ENCODE assay signal across 22 mouse cellular contexts in genomic region chr16:22396420-22396819, GRCm38 (mm10). TPM values are rescaled to one million over a fixed set of nuclear protein-coding genes. Genes with fewer than 3 reads are reported as not detected.
DNase-seq lines count a peak whose midpoint lies in the region; ATAC-seq and TF ChIP-seq lines count a peak whose summit lies in the region.
"Had no signal": no experiment of that assay in that cellular context is flagged by ENCODE, and none has a peak within 500 bp of the region (broad histone marks: within the 10 kb centered on the region; RNA-seq: fewer than 3 reads in every experiment).

No protein-coding gene starts in this region.

- H3K9me3 ChIP-seq in embryonic facial prominence, embryonic 14.5 days (ENCODE audit: control insufficient read depth, low read length): no peaks in the 10 kb centered on the region
- no peaks in the 10 kb centered on the region for H3K9me3 ChIP-seq in embryonic facial prominence, embryonic 10.5 days
- no peaks in the 10 kb centered on the region for H3K9me3 ChIP-seq in lung, embryonic 15.5 days
- H3K9me3 ChIP-seq: forebrain, embryonic 15.5 days; heart, embryonic 13.5 days; hindbrain, embryonic 15.5 days had no signal

- intact Hi-C loops in left cerebral cortex, postnatal 14 days (cut with DNase I): no loop called here

- no peak overlapping the region for H3K9ac ChIP-seq in embryonic facial prominence, embryonic 14.5 days (ENCODE audit: low read depth, low read length)
- no peak overlapping the region for H3K9ac ChIP-seq in lung, embryonic 15.5 days
- H3K9ac ChIP-seq: forebrain, embryonic 15.5 days; heart, embryonic 13.5 days; hindbrain, embryonic 15.5 days had no signal

- TF ChIP-seq POLR2A in thymus, adult 2 months (IDR thresholded peaks at IDR 0.05; ENCODE audit: control insufficient read depth, extremely low read depth, insufficient read depth, low read length, poor library complexity): no peak
- TF ChIP-seq POLR2A in olfactory bulb, adult 2 months (IDR thresholded peaks at IDR 0.05; ENCODE audit: insufficient read depth, low read depth, low read length): no peak

- H3K4me3 ChIP-seq in embryonic facial prominence, embryonic 14.5 days (ENCODE audit: low read depth, low read length): no peak overlapping the region
- H3K4me3 ChIP-seq in embryonic facial prominence, embryonic 10.5 days: no peak overlapping the region
- no peak overlapping the region for H3K4me3 ChIP-seq in lung, embryonic 15.5 days
- H3K4me3 ChIP-seq in thymus, adult 2 months (ENCODE audit: control insufficient read depth, insufficient read depth, low read length): no peak overlapping the region
- no peak overlapping the region for H3K4me3 ChIP-seq in olfactory bulb, adult 2 months (ENCODE audit: insufficient read depth, low read depth, low read length)
- H3K4me3 ChIP-seq: forebrain, embryonic 15.5 days; heart, embryonic 13.5 days; hindbrain, embryonic 15.5 days had no signal

- no peak overlapping the region for H3K4me2 ChIP-seq in embryonic facial prominence, embryonic 14.5 days (ENCODE audit: low read depth, low read length)
- no peak overlapping the region for H3K4me2 ChIP-seq in lung, embryonic 15.5 days
- H3K4me2 ChIP-seq: forebrain, embryonic 15.5 days; heart, embryonic 13.5 days; hindbrain, embryonic 15.5 days had no signal

- 66% methylated on average over 8 of the region's 8 CpGs for WGBS in embryonic facial prominence, embryonic 14.5 days
- WGBS in embryonic facial prominence, embryonic 10.5 days: 82% methylated on average over 8 of the region's 8 CpGs
- WGBS in lung, embryonic 15.5 days: 50% methylated on average over 8 of the region's 8 CpGs
- 66% methylated on average over 8 of the region's 8 CpGs for WGBS in thymus, adult 2 months
- 32% methylated on average over 8 of the region's 8 CpGs for WGBS in olfactory bulb, adult 2 months

- H3K36me3 ChIP-seq in embryonic facial prominence, embryonic 14.5 days (ENCODE audit: control insufficient read depth, insufficient read depth, low read length): peaks cover 29% of the 10 kb centered on the region; the same call in 1 of the 2 replicates
- peaks cover 98% of the 10 kb centered on the region for H3K36me3 ChIP-seq in embryonic facial prominence, embryonic 10.5 days (replicated peaks)
- peaks cover 43% of the 10 kb centered on the region for H3K36me3 ChIP-seq in lung, embryonic 15.5 days
- no peaks in the 10 kb centered on the region for H3K36me3 ChIP-seq in thymus, adult 2 months (ENCODE audit: control insufficient read depth, insufficient read depth, low read length)
- H3K36me3 ChIP-seq: forebrain, embryonic 15.5 days; hindbrain, embryonic 15.5 days had no signal

- peak; percentile 67 for ATAC-seq in embryonic facial prominence, embryonic 14.5 days (ENCODE audit: low read depth)
- peak; percentile 43; the same call in 1 of the 2 replicates for ATAC-seq in lung, embryonic 15.5 days (ENCODE audit: borderline replicate concordance, extremely low read depth, low FRiP score, low TSS enrichment)
- ATAC-seq: activated CD4-positive, CD25-positive, alpha-beta regulatory T cell, adult 4 months; CD4-positive, CD25-positive, alpha-beta regulatory T cell, adult 4 months; forebrain, embryonic 15.5 days; Patski had no signal

- no peak for DNase-seq in embryonic facial prominence, embryonic 14.5 days (ENCODE audit: low spot score)
- DNase-seq in embryonic facial prominence, embryonic 10.5 days (ENCODE audit: low spot score): no peak
- DNase-seq in lung, postnatal 36 days: no peak
- DNase-seq in thymus, postnatal 4 days: peak; percentile 17
- no peak for DNase-seq in thymus, adult 2 months
- DNase-seq in left cerebral cortex, postnatal 14 days (ENCODE audit: low spot score in 2 of 2): no peak
- DNase-seq: adrenal gland, postnatal 14 days; B cell, adult 2 months; cerebellum, adult 18-20 months; cerebellum, adult 9-11 months; cerebellum, postnatal 36 days; gastrocnemius, postnatal 36 days; heart, adult 11 months; heart, postnatal 36 days had no signal

- no peaks in the 10 kb centered on the region for H3K4me1 ChIP-seq in embryonic facial prominence, embryonic 14.5 days (ENCODE audit: control insufficient read depth, insufficient read depth, low read length)
- H3K4me1 ChIP-seq in embryonic facial prominence, embryonic 10.5 days: no peaks in the 10 kb centered on the region
- H3K4me1 ChIP-seq in lung, embryonic 15.5 days: no peaks in the 10 kb centered on the region
- peaks cover 5% of the 10 kb centered on the region; the same call in 1 of the 2 replicates for H3K4me1 ChIP-seq in thymus, adult 2 months (replicated peaks; ENCODE audit: control insufficient read depth, insufficient read depth, low read length)
- peaks cover 8% of the 10 kb centered on the region for H3K4me1 ChIP-seq in olfactory bulb, adult 2 months (ENCODE audit: control insufficient read depth, insufficient read depth, low read length)
- H3K4me1 ChIP-seq: forebrain, embryonic 15.5 days; heart, embryonic 13.5 days; hindbrain, embryonic 15.5 days had no signal

- TF ChIP-seq CTCF in thymus, adult 2 months (IDR thresholded peaks at IDR 0.05; ENCODE audit: borderline replicate concordance, control insufficient read depth, extremely low read depth, insufficient read depth, low read length, poor library complexity): no peak
- no peak for TF ChIP-seq CTCF in olfactory bulb, adult 2 months (IDR thresholded peaks at IDR 0.05; ENCODE audit: insufficient read depth, low read depth, low read length)

- no peak overlapping the region for H3K27ac ChIP-seq in embryonic facial prominence, embryonic 14.5 days (replicated peaks; ENCODE audit: low read depth, low read length)
- H3K27ac ChIP-seq in embryonic facial prominence, embryonic 10.5 days (replicated peaks): no peak overlapping the region
- H3K27ac ChIP-seq in lung, embryonic 15.5 days: no peak overlapping the region
- no peak overlapping the region for H3K27ac ChIP-seq in thymus, adult 2 months (ENCODE audit: control insufficient read depth, insufficient read depth, low read length)
- peak overlapping the region; percentile 71 for H3K27ac ChIP-seq in olfactory bulb, adult 2 months (ENCODE audit: insufficient read depth, low read depth, low read length)
- H3K27ac ChIP-seq: forebrain, embryonic 15.5 days; heart, embryonic 13.5 days; hindbrain, embryonic 15.5 days had no signal

- no peaks in the 10 kb centered on the region for H3K27me3 ChIP-seq in embryonic facial prominence, embryonic 14.5 days (replicated peaks; ENCODE audit: control insufficient read depth, insufficient read depth, low read length)
- no peaks in the 10 kb centered on the region for H3K27me3 ChIP-seq in embryonic facial prominence, embryonic 10.5 days (replicated peaks; ENCODE audit: low read depth, poor library complexity, severe bottlenecking)
- no peaks in the 10 kb centered on the region for H3K27me3 ChIP-seq in lung, embryonic 15.5 days
- H3K27me3 ChIP-seq in thymus, adult 2 months (ENCODE audit: control insufficient read depth, insufficient read depth, low read length): no peaks in the 10 kb centered on the region
- H3K27me3 ChIP-seq: forebrain, embryonic 15.5 days; heart, embryonic 13.5 days; hindbrain, embryonic 15.5 days; Patski had no signal

RNA-seq across cellular contexts. Expression of gene Etv5, which starts 43.1 kb away (rescaled TPM):
- polyA plus RNA-seq in embryonic facial prominence, embryonic 14.5 days (2014; fragmentation: Nextera tagmentation; extraction: Ambion mirVana): 37.5 and 43.4 TPM in 2 replicates
- 56.2 and 56.7 TPM in 2 replicates for polyA plus RNA-seq in embryonic facial prominence, embryonic 10.5 days (2016; fragmentation: Nextera tagmentation; extraction: Ambion mirVana)
- 167 TPM in 2 replicates for polyA plus RNA-seq in lung, embryonic 15.5 days (2015; fragmentation: Nextera tagmentation; extraction: Ambion mirVana)
- 7.3 and 8.6 TPM in 2 replicates for polyA plus RNA-seq in thymus, adult 2 months (2012; rRNA removed)
- not detected in 2 replicates for polyA plus RNA-seq in olfactory bulb, adult 2 months (2012; ENCODE audit: insufficient read depth, insufficient read length, low replicate concordance, missing spikeins)
- 10 to 100 TPM; 59.9 to 68.8 TPM for total RNA-seq in left cerebral cortex, postnatal 14 days (2021)
